Mouse (Mus musculus) MEL (cell line): ENCODE data around the gene Vmn1r1. TPM values are rescaled to one million over a fixed set of nuclear protein-coding genes. Genes with fewer than 3 reads are reported as not detected.

Experiments used
- DNase-seq: peaks from one replicate; pipeline ENCODE4 v3.0.0; 2011; ENCODE audit warnings: low read depth, low spot score
- H3K27ac ChIP-seq: 2 replicates; pipeline ENCODE4 v1.5.1; 2012; ENCODE audit warnings: low read depth, mild to moderate bottlenecking, control low read depth, low read length, moderate library complexity; ENCODE audit not compliant: control insufficient read depth
- H3K27me3 ChIP-seq, 2 experiments: fragments of 150-350 bp in 1 of 2; sonication (generic) in 1 of 2; 2 replicates each; pipeline ENCODE4 v1.6.1; 2012; ENCODE audit warnings: low read length in 2 of 2, mild to moderate bottlenecking in 2 of 2, improper control_type of control experiment in 1 of 2, moderate library complexity in 1 of 2; ENCODE audit not compliant: insufficient read depth in 2 of 2, control insufficient read depth in 1 of 2
- H3K36me3 ChIP-seq, 2 experiments: 2 replicates each; pipeline ENCODE4 v1.6.1; 2012 to 2014; ENCODE audit warnings: low read length in 2 of 2, improper control_type of control experiment in 1 of 2, inconsistent platforms in 1 of 2, mild to moderate bottlenecking in 1 of 2; ENCODE audit not compliant: insufficient read depth in 2 of 2, control insufficient read depth in 1 of 2
- H3K4me1 ChIP-seq, 2 experiments: fragments of 150-350 bp in 1 of 2; sonication (generic) in 1 of 2; 2 replicates each; pipeline ENCODE4 v1.6.1; 2012; ENCODE audit warnings: low read length in 2 of 2, improper control_type of control experiment in 1 of 2, mild to moderate bottlenecking in 1 of 2; ENCODE audit not compliant: insufficient read depth in 2 of 2, control insufficient read depth in 1 of 2
- H3K4me3 ChIP-seq, 2 experiments: fragments of 150-350 bp in 1 of 2; sonication (generic) in 1 of 2; 2 replicates each; pipeline ENCODE4 v1.5.1; 2012; ENCODE audit warnings: low read depth in 2 of 2, low read length in 2 of 2, mild to moderate bottlenecking in 2 of 2, moderate library complexity in 2 of 2, control low read depth in 1 of 2, improper control_type of control experiment in 1 of 2; ENCODE audit not compliant: control insufficient read depth in 1 of 2, insufficient read depth in 1 of 2
- H3K79me2 ChIP-seq: 2 replicates; pipeline ENCODE4 v1.6.1; 2012; ENCODE audit warnings: mild to moderate bottlenecking, low read length, moderate library complexity; ENCODE audit not compliant: control insufficient read depth, poor library complexity, insufficient read depth
- H3K9ac ChIP-seq: 2 replicates; pipeline ENCODE4 v1.6.1; 2012; ENCODE audit warnings: low read depth, mild to moderate bottlenecking, control low read depth, low read length, moderate library complexity; ENCODE audit not compliant: control insufficient read depth, poor library complexity, severe bottlenecking
- H3K9me3 ChIP-seq: fragments of 150-350 bp; sonication (generic); replicated peaks from 2 replicates; pipeline ENCODE4 v1.6.1; 2012; ENCODE audit warnings: mild to moderate bottlenecking, low read length, improper control_type of control experiment, moderate library complexity; ENCODE audit not compliant: insufficient read depth
- BHLHE40 ChIP-seq: IDR thresholded peaks from 2 replicates; pipeline ENCODE4 v1.6.1; 2012; ENCODE audit warnings: low read depth, mild to moderate bottlenecking, inconsistent platforms, low read length, improper control_type of control experiment, borderline replicate concordance
- CHD1 ChIP-seq: IDR thresholded peaks from 2 replicates; pipeline ENCODE4 v1.6.1; 2012; ENCODE audit warnings: low read depth, mild to moderate bottlenecking, inconsistent platforms, low read length, improper control_type of control experiment
- CTCF ChIP-seq, 3 experiments: IDR thresholded peaks in 2 of 3; conservative IDR thresholded peaks in 1 of 3; 2 replicates each; pipeline ENCODE4 v1.5.1; 2011 to 2012; ENCODE audit warnings: low read length in 3 of 3, low read depth in 2 of 3, mild to moderate bottlenecking in 2 of 3, improper control_type of control experiment in 1 of 3, inconsistent platforms in 1 of 3, mixed read lengths in 1 of 3, moderate library complexity in 1 of 3; ENCODE audit not compliant: control insufficient read depth in 1 of 3, insufficient read depth in 1 of 3, poor library complexity in 1 of 3, severe bottlenecking in 1 of 3
- E2F4 ChIP-seq: IDR thresholded peaks from 2 replicates; pipeline ENCODE4 v1.6.1; 2011; ENCODE audit warnings: low read depth, low read length, improper control_type of control experiment, borderline replicate concordance
- ELF1 ChIP-seq: IDR thresholded peaks from 2 replicates; pipeline ENCODE4 v1.6.1; 2014; ENCODE audit warnings: low read depth, mild to moderate bottlenecking, inconsistent platforms, low read length, improper control_type of control experiment, moderate library complexity
- EP300 ChIP-seq, 2 experiments: IDR thresholded peaks; 2 replicates each; pipeline ENCODE4 v1.6.1; 2011; ENCODE audit warnings: improper control_type of control experiment in 2 of 2, low read length in 2 of 2, low read depth in 1 of 2, mild to moderate bottlenecking in 1 of 2
- ETS1 ChIP-seq: IDR thresholded peaks from 2 replicates; pipeline ENCODE4 v1.6.1; 2012; ENCODE audit warnings: low read depth, mild to moderate bottlenecking, inconsistent platforms, low read length, improper control_type of control experiment, moderate library complexity
- GATA1 ChIP-seq: IDR thresholded peaks from 2 replicates; pipeline ENCODE4 v1.6.1; 2011; ENCODE audit warnings: low read depth, low read length, improper control_type of control experiment
- HCFC1 ChIP-seq: IDR thresholded peaks from 2 replicates; pipeline ENCODE4 v1.6.1; 2012; ENCODE audit warnings: low read depth, mild to moderate bottlenecking, inconsistent platforms, low read length, improper control_type of control experiment, moderate library complexity
- MAFK ChIP-seq: IDR thresholded peaks from 2 replicates; pipeline ENCODE4 v1.6.1; 2011; ENCODE audit warnings: low read depth, mild to moderate bottlenecking, low read length, improper control_type of control experiment, borderline replicate concordance
- POLR2AphosphoS5 ChIP-seq: IDR thresholded peaks from 2 replicates; pipeline ENCODE4 v1.6.1; 2012; ENCODE audit warnings: low read depth, borderline replicate concordance, mild to moderate bottlenecking, inconsistent platforms, low read length, moderate library complexity, mixed read lengths
- RAD21 ChIP-seq: IDR thresholded peaks from 2 replicates; pipeline ENCODE4 v1.6.1; 2011; ENCODE audit warnings: mild to moderate bottlenecking, low read depth, low read length, improper control_type of control experiment
- RCOR1 ChIP-seq: IDR thresholded peaks from 2 replicates; pipeline ENCODE4 v1.6.1; 2012; ENCODE audit warnings: low read depth, mild to moderate bottlenecking, inconsistent platforms, low read length, improper control_type of control experiment
- SMC3 ChIP-seq: IDR thresholded peaks from 2 replicates; pipeline ENCODE4 v1.6.1; 2011; ENCODE audit warnings: low read depth, low read length, improper control_type of control experiment
- TAL1 ChIP-seq: IDR thresholded peaks from 2 replicates; pipeline ENCODE4 v1.6.1; 2012; ENCODE audit warnings: mild to moderate bottlenecking, inconsistent platforms, low read length, moderate library complexity, mixed read lengths
- TBP ChIP-seq: IDR thresholded peaks from 2 replicates; pipeline ENCODE4 v1.8.0; 2011; ENCODE audit warnings: low read depth, low read length, improper control_type of control experiment
- TCF12 ChIP-seq: IDR thresholded peaks from 2 replicates; pipeline ENCODE4 v1.6.1; 2014; ENCODE audit warnings: low read depth, mild to moderate bottlenecking, inconsistent platforms, low read length, improper control_type of control experiment, moderate library complexity
- UBTF ChIP-seq: IDR thresholded peaks from 2 replicates; pipeline ENCODE4 v1.6.1; 2012; ENCODE audit warnings: low read depth, mild to moderate bottlenecking, inconsistent platforms, low read length, improper control_type of control experiment, moderate library complexity, borderline replicate concordance; ENCODE audit not compliant: insufficient read depth
- ZC3H11A ChIP-seq: IDR thresholded peaks from 2 replicates; pipeline ENCODE4 v1.6.1; 2012; ENCODE audit warnings: low read depth, mild to moderate bottlenecking, inconsistent platforms, low read length, improper control_type of control experiment
- polyA plus RNA-seq, 2 experiments: library from polyadenylated mRNA; stranded (reverse) in 1 of 2; unstranded in 1 of 2; fragments of >175 nt in 1 of 2; fragments of >200 nt in 1 of 2; gene quantifications; 2 replicates each; pipeline versions ENCODE4 v1.2.1 to v1.2.4; 2012; ENCODE audit warnings: low replicate concordance in 2 of 2, low read depth in 1 of 2; ENCODE audit not compliant: insufficient read length in 2 of 2, insufficient read depth in 1 of 2, missing spikeins in 1 of 2
- total RNA-seq: library from RNA; depleted of rRNA; stranded (reverse); fragments of 300-350 nt; gene quantifications from 2 replicates; pipeline ENCODE4 v1.2.3, GENCODE M21; 2012

The Vmn1r1 gene
- total and polyA plus RNA-seq, 3 experiments = 0.07 TPM; not detected in 2

GRCm38 (mm10) chr1:182140370-182140769, 23.9 kb downstream of the Vmn1r1 start (continued):
- TF ChIP-seq ZC3H11A = peak; percentile 75

DNA sequence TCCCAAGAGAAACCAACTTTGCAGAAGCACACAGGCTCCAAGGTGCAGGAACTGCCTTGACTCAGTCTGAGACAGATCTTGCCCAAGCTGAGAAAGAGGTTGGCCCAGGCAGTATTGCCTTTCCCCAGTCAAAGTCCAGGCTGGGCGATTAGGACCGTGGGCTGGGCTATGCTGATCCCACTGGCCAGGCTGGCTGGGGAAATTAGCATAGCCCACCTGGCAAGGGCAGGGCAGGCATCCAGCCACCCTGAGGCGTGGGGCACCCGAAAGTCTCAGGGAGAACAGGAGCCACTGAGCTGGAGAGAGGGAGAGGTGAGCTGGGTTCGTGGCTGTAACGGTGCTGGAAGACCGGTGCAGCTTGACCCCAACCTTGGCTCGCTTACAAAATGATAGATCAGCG, 24.3 kb downstream of the Vmn1r1 start:
- peak overlapping the region in 1 of 2 experiments; percentile 43; a peak in 1 of 4 replicates for H3K4me3 ChIP-seq
- H3K27me3 ChIP-seq = no peaks in the 10 kb centered on the region
- H3K9me3 ChIP-seq = no peaks in the 10 kb centered on the region
- no peak overlapping the region for H3K27ac ChIP-seq
- no peaks in the 10 kb centered on the region for H3K4me1 ChIP-seq
- H3K79me2 ChIP-seq = no peaks in the 10 kb centered on the region
- no peak for TF ChIP-seq MAFK
- TF ChIP-seq E2F4 = no peak
- TF ChIP-seq RAD21 = no peak
- TF ChIP-seq ZC3H11A = no peak
- no peak for TF ChIP-seq ELF1
- TF ChIP-seq EP300 (IDR thresholded peaks at IDR 0.05; ENCODE audit: low read depth in 1 of 2, low read length in 2 of 2) = no peak
- TF ChIP-seq CHD1 = no peak
- TF ChIP-seq CTCF (IDR thresholded peaks at IDR 0.05 in 2 of 3, conservative IDR thresholded peaks at IDR 0.05 in 1 of 3; ENCODE audit: control insufficient read depth in 1 of 3, insufficient read depth in 1 of 3, low read depth in 2 of 3, low read length in 3 of 3, poor library complexity in 1 of 3, severe bottlenecking in 1 of 3) = no peak
- no peak for TF ChIP-seq POLR2AphosphoS5
- no peak for TF ChIP-seq UBTF
- TF ChIP-seq TAL1 = no peak
- TF ChIP-seq TBP = no peak
- TF ChIP-seq BHLHE40 = no peak
- no peak for TF ChIP-seq RCOR1
- TF ChIP-seq TCF12 = no peak
- no peaks in the 10 kb centered on the region for H3K36me3 ChIP-seq
- peak; percentile 3 for DNase-seq
- no peak overlapping the region for H3K9ac ChIP-seq

- no peaks in the 10 kb centered on the region for H3K27me3 ChIP-seq
These were observed 26.1 kb downstream of the Vmn1r1 start for GRCm38 (mm10) chr1:182138172-182138571.

More at GRCm38 (mm10) chr1:182138172-182138571, 26.1 kb downstream of the Vmn1r1 start:
- Histone ChIP-seq H3K9me3 (no peaks in the 10 kb centered on the region), H3K4me3 (no peak overlapping the region), H3K4me1 (no peaks in the 10 kb centered on the region), H3K27ac (no peak overlapping the region), H3K9ac (no peak overlapping the region), H3K36me3 (no peaks in the 10 kb centered on the region), H3K79me2 (no peaks in the 10 kb centered on the region)
- TF ChIP-seq CTCF (IDR thresholded peaks at IDR 0.05 in 2 of 3, conservative IDR thresholded peaks at IDR 0.05 in 1 of 3; ENCODE audit: control insufficient read depth in 1 of 3, insufficient read depth in 1 of 3, low read depth in 2 of 3, low read length in 3 of 3, poor library complexity in 1 of 3, severe bottlenecking in 1 of 3) = peak; percentile 37 to 39 (median 37); a peak in 4 of 6 replicates
- no peak for TF ChIP-seq HCFC1
- TF ChIP-seq GATA1 = no peak
- peak; percentile 26; the same call in 1 of the 2 replicates for TF ChIP-seq SMC3
- no peak for TF ChIP-seq ETS1
- DNase-seq = peak; percentile 30
